Mouse (Mus musculus) Patski (cell line): Measurements from ENCODE around the gene Bcas3. TPM values are rescaled to one million over a fixed set of nuclear protein-coding genes. Genes with fewer than 3 reads are reported as not detected.

ENCODE experiments used
- ATAC-seq: fragments of 100-300 bp; one replicate; pipeline ENCODE4 v1.8.0; 2021
- CTCF ChIA-PET: fragments of 350-600 bp; sonication (Branson Sonifier 250); formaldehyde crosslinking; loops from one replicate; lab custom pipeline; 2022; ENCODE audit warnings: inconsistent platforms; lab: Charles Lee
- POLR2A ChIA-PET: fragments of 350-600 bp; sonication (Branson Sonifier 250); formaldehyde crosslinking; loops from one replicate; lab custom pipeline; 2022; ENCODE audit warnings: antibody characterized with exemption, inconsistent platforms; lab: Charles Lee
- DNase-seq: peaks from one replicate; pipeline ENCODE4 v3.0.0-alpha.2; 2011; ENCODE audit warnings: low read depth, low spot score
- H3K27me3 ChIP-seq: fragments of 371-371 bp; one replicate; pipeline ENCODE4 v1.5.1; 2021
- CTCF ChIP-seq: fragments of 100-300 bp; IDR thresholded peaks from one replicate; pipeline ENCODE4 v1.5.1; 2021
- in situ Hi-C: fragments of 300-500 bp; cut with MboI; formaldehyde crosslinking; loops from 3 replicates; pipeline ENCODE4 v1.11.1; 2018; ENCODE audit warnings: low pct_unique_long_range_greater_than_20kb, mixed read lengths
- polyA plus RNA-seq: library from polyadenylated mRNA; unstranded; gene quantifications from one replicate; pipeline ENCODE4 v1.2.3, GENCODE M21; 2021

The Bcas3 gene
- polyA plus RNA-seq, 1 experiment from 2014 or later = 31.6 TPM

DNA sequence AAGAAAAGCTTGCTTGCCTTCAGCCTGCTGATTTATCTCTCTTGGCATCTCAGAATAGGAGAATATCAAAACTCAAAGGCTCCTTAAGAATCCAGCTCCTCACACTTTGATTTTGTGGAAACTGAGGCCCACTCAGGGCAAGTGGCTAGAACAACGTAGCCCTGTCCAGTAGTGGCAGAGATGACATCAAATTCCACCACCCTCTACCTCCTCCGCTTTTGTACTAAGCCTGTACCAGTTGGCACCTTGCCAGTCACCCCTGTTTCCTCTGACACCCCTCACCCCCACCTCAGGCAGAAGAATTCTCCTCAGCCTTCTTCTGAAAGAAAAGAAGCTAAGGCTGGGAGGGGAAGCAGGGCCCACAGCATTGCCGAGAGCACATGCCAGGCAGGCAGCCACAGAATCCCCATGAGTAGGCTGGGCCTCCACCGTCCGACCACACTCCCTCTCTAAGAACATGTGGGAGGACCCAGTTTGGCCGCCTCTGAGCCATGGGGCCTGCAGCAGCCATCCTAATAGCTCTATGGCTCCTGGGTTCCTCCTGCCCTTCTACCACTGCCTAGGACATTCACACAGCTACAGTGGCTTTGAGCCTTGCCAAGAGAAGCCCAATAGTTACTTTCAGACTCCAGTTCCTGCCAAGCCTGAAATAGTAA, 407.6 kb downstream of the Bcas3 start:
- no peaks in the 10 kb centered on the region for H3K27me3 ChIP-seq
- ATAC-seq = no peak
- in situ Hi-C loops = no loop called here
- no peak for DNase-seq
- POLR2A ChIA-PET = interaction anchor here (1.0 kb wide), 1 partner anchor 30 kb away, joined by 3 read pairs; no protein-coding TSS in a partner anchor
- CTCF ChIA-PET = interaction anchor here (1.3 to 2.0 kb wide), 3 partner anchors 20 to 26 kb away, joined by 3 to 4 read pairs (median 4); no protein-coding TSS in a partner anchor
- no peak for TF ChIP-seq CTCF

DNA sequence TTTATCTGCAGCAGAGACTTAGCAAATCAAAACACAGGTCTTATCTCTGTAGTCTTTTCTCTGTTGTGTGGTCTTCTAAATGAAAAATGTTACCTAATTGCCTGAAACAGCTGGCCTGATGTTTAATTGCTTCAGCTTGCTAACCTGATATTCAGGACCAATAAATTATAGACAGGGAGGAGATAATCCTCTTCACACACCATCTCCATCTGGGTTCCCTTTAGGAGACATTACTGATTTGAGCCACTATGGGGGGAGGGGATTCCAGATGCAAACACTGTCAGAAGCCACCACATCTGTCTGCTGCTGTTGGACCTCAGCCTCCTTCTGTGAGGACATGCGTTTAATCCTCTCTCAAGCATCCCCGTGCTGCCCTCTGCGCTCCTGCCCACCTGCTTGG, 408.2 kb downstream of the Bcas3 start:
- no peak for TF ChIP-seq CTCF
- ChIA-PET CTCF (interaction anchor here (1.3 to 2.0 kb wide), 3 partner anchors 20 to 25 kb away, joined by 3 to 4 read pairs (median 4); no protein-coding TSS in a partner anchor), POLR2A (interaction anchor here (1.0 kb wide), 1 partner anchor 30 kb away, joined by 3 read pairs; no protein-coding TSS in a partner anchor)
- ATAC-seq (no peak), DNase-seq (no peak)
- no peaks in the 10 kb centered on the region for H3K27me3 ChIP-seq
- in situ Hi-C loops = no loop called here

- H3K27me3 ChIP-seq = no peaks in the 10 kb centered on the region
- ChIA-PET CTCF (interaction anchor here (1.2 kb wide), 1 partner anchor 12 kb away, joined by 3 read pairs; no protein-coding TSS in a partner anchor), POLR2A (no interaction called here)
- ATAC-seq (no peak), DNase-seq (no peak)
- in situ Hi-C loops = no loop called here
- no peak for TF ChIP-seq CTCF
Observed at GRCm38 (mm10) chr11:85763655-85764054, 410.7 kb downstream of the Bcas3 start.

GRCm38 (mm10) chr11:85766106-85766723, 413.2 kb downstream of the Bcas3 start:
- H3K27me3 ChIP-seq = no peaks in the 10 kb centered on the region
- CTCF ChIA-PET = no interaction called here
- POLR2A ChIA-PET = interaction anchor here (1.3 kb wide), 1 partner anchor 31 kb away, joined by 3 read pairs; no protein-coding TSS in a partner anchor
- in situ Hi-C loops = no loop called here
- TF ChIP-seq CTCF = no peak
- no peak for ATAC-seq
- no peak for DNase-seq

DNA sequence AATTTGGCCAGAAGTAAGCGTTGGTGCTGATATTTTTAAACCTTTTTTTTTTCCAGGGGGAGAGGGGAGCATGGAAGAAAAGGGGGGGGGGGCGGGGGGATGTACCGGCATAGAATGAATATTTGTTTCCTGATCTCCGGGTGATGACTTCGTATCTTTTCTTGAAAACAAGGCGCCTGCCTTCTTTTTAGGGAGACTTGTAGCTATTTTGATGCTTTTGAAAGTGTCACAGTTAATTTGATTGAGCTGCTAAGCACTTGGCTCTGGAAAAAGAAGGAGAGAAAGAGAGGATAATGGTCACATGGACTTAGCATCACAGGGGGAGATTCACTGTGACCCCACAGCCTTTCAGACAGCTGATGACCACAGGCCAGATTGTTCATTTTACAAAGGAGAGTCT, 413.8 kb downstream of the Bcas3 start:
- H3K27me3 ChIP-seq = no peaks in the 10 kb centered on the region
- TF ChIP-seq CTCF = no peak
- no peak for DNase-seq
- ATAC-seq = no peak
- POLR2A ChIA-PET = interaction anchor here (1.3 kb wide), 1 partner anchor 30 kb away, joined by 3 read pairs; no protein-coding TSS in a partner anchor
- in situ Hi-C loops = no loop called here
- CTCF ChIA-PET = no interaction called here

DNA sequence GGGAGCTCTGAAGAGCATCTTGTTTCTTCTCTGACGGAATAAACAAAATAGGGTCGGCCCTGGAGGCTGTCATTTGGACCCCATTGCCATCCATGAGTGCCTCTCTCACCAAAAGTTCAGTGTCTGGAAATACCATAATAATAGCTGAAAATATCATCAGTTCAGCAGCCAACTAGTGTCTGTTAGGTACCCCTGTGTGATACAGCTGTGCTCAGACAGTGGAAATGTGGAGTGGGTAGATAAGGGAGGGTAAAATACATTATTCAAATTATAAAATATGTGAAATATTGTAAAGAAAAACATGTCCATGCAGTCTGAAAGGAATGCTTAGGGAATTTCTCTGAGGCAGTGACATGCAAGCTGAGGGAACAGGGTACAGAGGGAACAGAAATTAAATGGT, 416.8 kb downstream of the Bcas3 start:
- no peak for TF ChIP-seq CTCF
- POLR2A ChIA-PET = no interaction called here
- H3K27me3 ChIP-seq = peaks cover 5% of the 10 kb centered on the region
- CTCF ChIA-PET = no interaction called here
- DNase-seq (no peak), ATAC-seq (no peak)
- in situ Hi-C loops = no loop called here

DNA sequence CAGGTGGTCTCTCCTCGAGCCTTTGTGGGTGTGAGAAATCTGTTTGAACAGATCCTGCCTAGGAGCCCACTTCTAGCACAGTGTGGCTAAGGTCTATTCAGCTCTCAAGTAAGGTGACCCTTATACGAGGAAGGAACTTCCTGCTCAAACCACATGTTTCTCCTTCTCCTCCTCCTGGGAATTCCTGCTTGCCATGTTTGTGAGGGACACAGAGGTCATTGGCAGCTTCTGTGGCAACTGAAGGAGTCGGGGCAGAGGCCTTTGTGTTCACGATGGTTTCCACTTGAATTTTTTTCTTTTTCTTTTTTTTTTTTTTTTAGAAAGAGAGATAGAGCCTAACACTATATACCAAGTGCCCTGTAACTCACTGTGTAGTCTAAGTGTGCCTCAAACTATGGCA, 420.4 kb downstream of the Bcas3 start:
- ATAC-seq = no peak
- ChIA-PET CTCF (no interaction called here), POLR2A (interaction anchor here (0.6 kb wide), 1 partner anchor 301 kb away, joined by 3 read pairs; no protein-coding TSS in a partner anchor)
- H3K27me3 ChIP-seq = peaks cover 5% of the 10 kb centered on the region
- no peak for TF ChIP-seq CTCF
- in situ Hi-C loops = no loop called here
- no peak for DNase-seq

DNA sequence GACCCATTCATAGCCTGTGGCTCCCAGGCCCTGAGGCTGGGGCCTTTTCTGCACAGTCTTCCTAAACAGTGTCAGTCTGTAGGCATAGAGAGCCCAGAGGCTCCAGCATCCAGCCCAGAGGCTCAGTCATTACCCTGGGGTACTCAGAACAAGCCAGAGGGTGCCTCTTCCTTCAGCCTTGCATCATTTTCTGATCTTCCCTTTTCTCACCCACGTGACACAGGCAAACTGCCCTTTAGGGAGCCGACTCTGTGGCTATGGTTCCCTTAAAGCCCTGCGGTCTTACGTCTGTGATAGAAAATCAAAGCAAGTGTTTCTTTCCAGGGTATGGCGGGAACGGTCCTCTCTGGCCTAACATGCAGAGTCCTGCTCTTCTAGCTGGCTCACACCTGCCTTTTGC, 421.7 kb downstream of the Bcas3 start:
- peaks cover 5% of the 10 kb centered on the region for H3K27me3 ChIP-seq
- POLR2A ChIA-PET = no interaction called here
- DNase-seq = no peak
- no peak for ATAC-seq
- CTCF ChIA-PET = no interaction called here
- in situ Hi-C loops = no loop called here
- TF ChIP-seq CTCF = no peak

- no peak for TF ChIP-seq CTCF
- DNase-seq (no peak), ATAC-seq (peak; percentile 73)
- H3K27me3 ChIP-seq = peaks cover 5% of the 10 kb centered on the region
- in situ Hi-C loops = no loop called here
- ChIA-PET CTCF (interaction anchor here (0.6 to 1.3 kb wide), 2 partner anchors 11 to 12 kb away, joined by 3 read pairs; no protein-coding TSS in a partner anchor), POLR2A (no interaction called here)
Observed at GRCm38 (mm10) chr11:85775492-85775891, 422.5 kb downstream of the Bcas3 start.

GRCm38 (mm10) chr11:85776861-85777360, 423.9 kb downstream of the Bcas3 start:
- ChIA-PET POLR2A (interaction anchor here (0.7 kb wide), 1 partner anchor 54 kb away, joined by 4 read pairs; no protein-coding TSS in a partner anchor), CTCF (no interaction called here)
- H3K27me3 ChIP-seq = peaks cover 5% of the 10 kb centered on the region
- in situ Hi-C loops = no loop called here
- no peak for ATAC-seq
- no peak for TF ChIP-seq CTCF
- no peak for DNase-seq
